Comparison of ENCODE assay signal across 8 mouse cellular contexts in genomic region chr12:69295651-69296050, GRCm38 (mm10). TPM values are rescaled to one million over a fixed set of nuclear protein-coding genes. Genes with fewer than 3 reads are reported as not detected.
DNase-seq lines count a peak whose midpoint lies in the region; ATAC-seq lines count a peak whose summit lies in the region.

No protein-coding gene starts in this region.

- DNase-seq in heart, embryonic 10.5 days (ENCODE audit: low spot score), result no peak
- no peak for DNase-seq in heart, postnatal 36 days
- peak; percentile 12 to 14 for DNase-seq in B cell, adult 2 months
- no peak for DNase-seq in limb, embryonic 10.5 days (ENCODE audit: low spot score)
- DNase-seq in adrenal gland, adult 18-20 months (ENCODE audit: low spot score in 2 of 2), result no peak

- peak overlapping the region; percentile 69 for H3K4me2 ChIP-seq in embryonic facial prominence, embryonic 12.5 days (replicated peaks)
- peak overlapping the region; percentile 69 for H3K4me2 ChIP-seq in stomach, embryonic 14.5 days (replicated peaks; ENCODE audit: low read depth, low read length)

- no peaks in the 10 kb centered on the region for H3K27me3 ChIP-seq in heart, embryonic 10.5 days (ENCODE audit: insufficient read depth, poor library complexity, severe bottlenecking)
- no peaks in the 10 kb centered on the region for H3K27me3 ChIP-seq in embryonic facial prominence, embryonic 12.5 days
- no peaks in the 10 kb centered on the region for H3K27me3 ChIP-seq in limb, embryonic 10.5 days (ENCODE audit: low read depth, poor library complexity, severe bottlenecking)
- no peaks in the 10 kb centered on the region for H3K27me3 ChIP-seq in stomach, embryonic 14.5 days (ENCODE audit: control insufficient read depth, insufficient read depth, low read length)

- no peaks in the 10 kb centered on the region for H3K9me3 ChIP-seq in heart, embryonic 10.5 days
- H3K9me3 ChIP-seq in embryonic facial prominence, embryonic 12.5 days, result no peaks in the 10 kb centered on the region
- H3K9me3 ChIP-seq in limb, embryonic 10.5 days (replicated peaks), result no peaks in the 10 kb centered on the region
- H3K9me3 ChIP-seq in stomach, embryonic 14.5 days (ENCODE audit: control insufficient read depth, low read depth, low read length), result no peaks in the 10 kb centered on the region

- peaks cover 11% of the 10 kb centered on the region for H3K36me3 ChIP-seq in heart, embryonic 10.5 days
- H3K36me3 ChIP-seq in embryonic facial prominence, embryonic 12.5 days, result peaks cover 12% of the 10 kb centered on the region; the same call in 1 of the 2 replicates
- peaks cover 21% of the 10 kb centered on the region for H3K36me3 ChIP-seq in limb, embryonic 10.5 days
- H3K36me3 ChIP-seq in stomach, embryonic 14.5 days (ENCODE audit: control insufficient read depth, insufficient read depth, low read length), result no peaks in the 10 kb centered on the region; the same call in 1 of the 2 replicates

- 87% methylated on average over 4 of the region's 4 CpGs for WGBS in heart, embryonic 10.5 days
- WGBS in embryonic facial prominence, embryonic 12.5 days, result 79% methylated on average over 4 of the region's 4 CpGs
- 82% methylated on average over 4 of the region's 4 CpGs for WGBS in limb, embryonic 10.5 days
- 75% methylated on average over 4 of the region's 4 CpGs for whole genome bisulfite sequencing in stomach, embryonic 14.5 days

- intact Hi-C loops in heart, postnatal 36 days (cut with DNase I), result loop anchor here (2.0 to 5.0 kb wide), 3 partner anchors 55 to 98 kb away; partner anchors contain the start of genes Dnaaf2, Gm49383, Klhdc1 and Pole2

- H3K9ac ChIP-seq in embryonic facial prominence, embryonic 12.5 days, result peak overlapping the region; percentile 98; the same call in 1 of the 2 replicates
- H3K9ac ChIP-seq in stomach, embryonic 14.5 days (replicated peaks; ENCODE audit: low read depth, low read length), result peak overlapping the region; percentile 94; the same call in 1 of the 2 replicates

- H3K4me1 ChIP-seq in heart, embryonic 10.5 days, result peaks cover 20% of the 10 kb centered on the region
- H3K4me1 ChIP-seq in embryonic facial prominence, embryonic 12.5 days, result peaks cover 21% of the 10 kb centered on the region
- H3K4me1 ChIP-seq in limb, embryonic 10.5 days, result peaks cover 31% of the 10 kb centered on the region
- H3K4me1 ChIP-seq in stomach, embryonic 14.5 days (ENCODE audit: control insufficient read depth, insufficient read depth, low read length), result peaks cover 11% of the 10 kb centered on the region

- no peak for ATAC-seq in embryonic facial prominence, embryonic 12.5 days (ENCODE audit: insufficient number of reproducible peaks, insufficient read depth, low FRiP score, low TSS enrichment)
- no peak for ATAC-seq in stomach, embryonic 14.5 days (ENCODE audit: insufficient number of reproducible peaks, insufficient read depth, low FRiP score, low read depth)
- no peak for ATAC-seq in monocyte, adult 5-6 weeks (replicated peaks; ENCODE audit: insufficient number of reproducible peaks, low FRiP score, low TSS enrichment, poor library complexity, severe bottlenecking)

- H3K27ac ChIP-seq in heart, embryonic 10.5 days, result peak overlapping the region; percentile 100; the same call in 1 of the 2 replicates
- peak overlapping the region; percentile 98; the same call in 1 of the 2 replicates for H3K27ac ChIP-seq in embryonic facial prominence, embryonic 12.5 days
- peak overlapping the region; percentile 98 for H3K27ac ChIP-seq in limb, embryonic 10.5 days
- peak overlapping the region; percentile 33 for H3K27ac ChIP-seq in stomach, embryonic 14.5 days (ENCODE audit: low read length)

- peak overlapping the region; percentile 90; the same call in 1 of the 2 replicates for H3K4me3 ChIP-seq in heart, embryonic 10.5 days
- peak overlapping the region; percentile 97 for H3K4me3 ChIP-seq in embryonic facial prominence, embryonic 12.5 days
- peak overlapping the region; percentile 98 for H3K4me3 ChIP-seq in limb, embryonic 10.5 days
- H3K4me3 ChIP-seq in stomach, embryonic 14.5 days (ENCODE audit: low read depth, low read length), result peak overlapping the region; percentile 97

RNA-seq across cellular contexts. Expression of gene Klhdc2, which starts 0.8 kb away (rescaled TPM):
- polyA plus RNA-seq in heart, embryonic 10.5 days (2016; fragmentation: Nextera tagmentation; extraction: Ambion mirVana), result 142 and 162 TPM in 2 replicates
- 100 to 1,000 TPM; 105 to 110 TPM for total RNA-seq in heart, postnatal 36 days (2021)
- polyA plus RNA-seq in embryonic facial prominence, embryonic 12.5 days (2016; fragmentation: Nextera tagmentation; extraction: Ambion mirVana), result 199 and 203 TPM in 2 replicates
- polyA plus RNA-seq in limb, embryonic 10.5 days (2016; fragmentation: Nextera tagmentation; extraction: Ambion mirVana), result 193 and 203 TPM in 2 replicates
- polyA plus RNA-seq in stomach, embryonic 14.5 days (2014; fragmentation: Nextera tagmentation; extraction: Ambion mirVana), result 122 and 124 TPM in 2 replicates
- total RNA-seq in adrenal gland, adult 18-20 months (2021), result 10 to 100 TPM; 53.2 to 55.6 TPM
- total RNA-seq in monocyte, adult 5-6 weeks (2017), result 47.6 to 59.0 TPM (median 53.0 TPM) in 3 replicates

RNA-seq across cellular contexts. Expression of gene Klhdc1, which starts 54.7 kb away (rescaled TPM):
- polyA plus RNA-seq in heart, embryonic 10.5 days (2016; fragmentation: Nextera tagmentation; extraction: Ambion mirVana), result 3.5 and 7.3 TPM in 2 replicates
- total RNA-seq in heart, postnatal 36 days (2021), result 10 to 100 TPM; 35.7 to 37.2 TPM
- polyA plus RNA-seq in embryonic facial prominence, embryonic 12.5 days (2016; fragmentation: Nextera tagmentation; extraction: Ambion mirVana), result 5.6 and 7.5 TPM in 2 replicates
- polyA plus RNA-seq in limb, embryonic 10.5 days (2016; fragmentation: Nextera tagmentation; extraction: Ambion mirVana), result 2.5 and 2.6 TPM in 2 replicates
- 7.8 and 8.2 TPM in 2 replicates for polyA plus RNA-seq in stomach, embryonic 14.5 days (2014; fragmentation: Nextera tagmentation; extraction: Ambion mirVana)
- total RNA-seq in adrenal gland, adult 18-20 months (2021), result 1 to 10 TPM; 7.0 to 8.5 TPM
- 6.5 to 8.6 TPM (median 6.7 TPM) in 3 replicates for total RNA-seq in monocyte, adult 5-6 weeks (2017)

Comparison
In these comparisons a context has a peak if more than half of its experiments do, and no peak if none do; other contexts are left out.
1. DNase-seq: peak in B cell, adult 2 months (2 of 2); none in heart, embryonic 10.5 days (single experiment), heart, postnatal 36 days (0 of 2), limb, embryonic 10.5 days (single experiment) and adrenal gland, adult 18-20 months (0 of 2).
2. H3K27ac ChIP-seq: peak in every context shown above with its lines; median percentile 100 in heart, embryonic 10.5 days; 98 in embryonic facial prominence, embryonic 12.5 days; 98 in limb, embryonic 10.5 days; 33 in stomach, embryonic 14.5 days.
3. Peak in every context shown above with its lines, with median percentiles within 50 percentile points of each other: H3K4me3 ChIP-seq.